Mouse (Mus musculus) left cerebral cortex, postnatal 25 days (tissue): ENCODE data around the gene Myo1f. TPM values are rescaled to one million over a fixed set of nuclear protein-coding genes. Genes with fewer than 3 reads are reported as not detected.

ENCODE experiments used
- DNase-seq, 2 experiments: peaks; one replicate each; pipeline ENCODE4 v3.0.0; 2022; ENCODE audit warnings: low spot score in 2 of 2, mixed read lengths in 1 of 2
- intact Hi-C: fragments of 180-260 bp; cut with DNase I; formaldehyde crosslinking; loops from one replicate; pipeline ENCODE4 v1.15.1; 2025
- total RNA-seq, 2 experiments: library from RNA; stranded (reverse); gene quantifications; 2 replicates each; pipeline ENCODE4 v1.2.3; 2021

Myo1f gene
- total RNA-seq, 2 experiments from 2014 or later = 1.6 to 2.2 TPM

DNA sequence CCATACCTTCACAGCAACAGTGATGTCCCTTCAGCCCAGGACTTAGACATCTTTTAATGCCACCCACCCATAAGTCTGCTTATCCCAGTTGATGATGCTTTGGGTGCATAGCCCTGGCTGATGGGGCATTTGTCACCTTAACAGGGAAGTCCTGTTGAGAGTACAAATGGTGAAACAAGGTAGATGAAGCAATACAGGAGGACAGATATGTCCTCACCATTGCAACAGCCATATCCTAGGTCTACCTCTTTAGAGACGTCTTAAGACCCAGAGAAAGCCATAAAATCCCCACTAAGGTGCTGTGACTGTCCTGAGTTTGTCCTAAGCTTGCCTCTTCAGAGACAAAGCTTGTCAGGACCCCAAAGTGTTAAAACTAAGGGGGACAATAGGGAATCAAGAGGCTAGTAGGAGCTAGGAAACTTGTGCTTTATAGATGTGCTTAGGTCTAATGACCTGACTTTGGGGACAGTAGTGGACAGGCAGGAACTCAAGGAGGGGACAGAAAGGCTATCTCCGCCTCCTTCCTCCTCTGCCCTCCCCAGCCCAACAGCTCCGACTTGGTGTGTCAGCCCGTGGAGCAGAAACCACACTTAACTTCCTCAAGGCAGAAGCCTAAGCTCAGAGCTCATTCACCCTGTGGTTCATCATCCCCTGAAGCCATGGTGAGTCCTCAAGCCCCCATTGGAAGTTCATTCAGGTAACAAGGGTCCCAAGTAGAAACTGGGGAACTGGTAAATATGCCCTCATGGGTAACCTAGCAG is 82.2 kb downstream of the Myo1f start, which contains the start of gene Pram1:
Gene Pram1, plus strand, starts transcription at position 541 of the 761 bp plus-strand sequence.
- intact Hi-C loops = no loop called here
- DNase-seq = no peak

DNA sequence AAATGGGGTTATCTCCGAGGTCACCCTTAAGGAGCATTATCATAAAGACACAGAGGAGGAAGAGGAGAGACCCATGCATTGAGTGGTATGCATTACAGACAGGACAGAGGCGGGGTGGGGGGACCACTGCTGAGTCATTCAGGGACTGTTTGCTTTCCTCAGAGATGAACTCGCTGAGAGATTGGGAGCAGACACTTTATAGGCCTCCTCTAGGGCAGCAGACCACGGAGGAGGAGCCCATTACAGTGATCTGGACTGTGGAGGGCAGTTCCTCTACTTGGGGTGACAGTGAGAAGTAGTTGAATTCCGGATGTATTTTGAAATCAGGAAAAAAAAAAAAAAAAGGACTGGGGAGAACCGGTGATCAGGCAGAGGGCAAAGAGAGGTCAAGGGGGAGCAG is 84.2 kb downstream of the Myo1f start:
- intact Hi-C loops = no loop called here
- DNase-seq = no peak

GRCm38 (mm10) chr17:33644068-33644467 is 88.6 kb downstream of the Myo1f start:
- intact Hi-C loops = no loop called here
- DNase-seq = no peak

GRCm38 (mm10) chr17:33645073-33645472 is 89.6 kb downstream of the Myo1f start:
- intact Hi-C loops = no loop called here
- DNase-seq = no peak

DNA sequence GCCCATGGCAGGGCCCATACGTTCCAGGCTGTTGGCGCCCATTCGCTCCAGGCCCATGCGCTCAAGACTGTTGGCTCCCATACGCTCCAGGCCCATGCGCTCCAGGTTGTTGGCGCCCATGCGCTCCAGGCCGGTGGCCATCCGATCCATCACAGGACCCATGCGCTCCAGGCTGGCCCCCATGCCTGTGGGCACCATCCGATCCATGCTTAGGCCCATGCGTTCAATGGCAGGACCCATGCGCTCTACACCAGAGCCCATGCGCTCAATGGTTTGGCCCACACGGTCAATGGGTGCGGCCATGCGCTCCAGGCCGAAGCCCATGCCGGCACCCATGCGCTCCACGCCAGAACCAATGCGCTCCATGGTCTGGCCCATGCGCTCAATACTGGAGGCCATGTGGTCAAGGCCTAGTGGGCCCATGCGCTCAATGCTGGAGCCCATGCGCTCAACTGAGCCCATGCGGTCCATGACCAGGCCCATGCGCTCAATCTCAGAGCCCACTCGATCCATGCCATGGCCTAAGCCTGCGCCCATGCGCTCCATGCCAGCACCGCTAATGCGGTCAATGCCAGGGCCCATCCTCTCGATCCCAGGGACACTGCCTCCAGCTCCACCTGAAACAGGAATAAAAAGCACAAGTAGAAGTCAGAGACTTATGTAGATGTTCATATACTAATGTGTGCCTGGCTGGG is 94.4 kb downstream of the Myo1f start:
- intact Hi-C loops = no loop called here

More for the DNA sequence above, 94.4 kb downstream of the Myo1f start:
- DNase-seq = no peak

Other genes with a start within 250 kb of the Myo1f start
- gene Zfp81, start 196.8 kb upstream of the Myo1f start, total RNA-seq = 10 to 100 TPM; 16.6 to 20.0 TPM
- gene Zfp101, start 161.1 kb upstream of the Myo1f start, total RNA-seq = 10 to 100 TPM; 11.2 to 13.2 TPM
- not detected for gene Actl9, start 122.8 kb upstream of the Myo1f start, total RNA-seq
- 10 to 100 TPM; 30.4 to 32.0 TPM for gene Adamts10, start 31.5 kb upstream of the Myo1f start, total RNA-seq
- gene Zfp414, start 73.4 kb downstream of the Myo1f start, total RNA-seq = 10 to 100 TPM; 43.0 to 45.3 TPM
- not detected for gene Pram1, start 82.3 kb downstream of the Myo1f start, total RNA-seq
- 100 to 1,000 TPM; 120 to 129 TPM for gene Hnrnpm, start 131.2 kb downstream of the Myo1f start, total RNA-seq
- 10 to 100 TPM; 86.1 to 87.2 TPM for gene March2, start 163.0 kb downstream of the Myo1f start, total RNA-seq
- 100 to 1,000 TPM; 328 to 343 TPM for gene Rab11b, start 204.8 kb downstream of the Myo1f start, total RNA-seq
- gene Angptl4, start 226.1 kb downstream of the Myo1f start, total RNA-seq = 1 to 10 TPM; 3.9 to 4.1 TPM